Mouse (Mus musculus): ENCODE data around the gene Cog6.

The Cog6 gene

GRCm38 (mm10) chr3:52931956-52932355 lies 85.1 kb downstream of the Cog6 start:
- H3K4me3 ChIP-seq (replicated peaks; ENCODE audit: low read length): no peak overlapping the region
- H3K27me3 ChIP-seq (ENCODE audit: insufficient read depth, low read length): peaks cover 4% of the 10 kb centered on the region; the same call in 1 of the 2 replicates
- H3K9me3 ChIP-seq (ENCODE audit: low read length): peaks cover 22% of the 10 kb centered on the region
- H3K4me1 ChIP-seq (replicated peaks; ENCODE audit: low read depth, low read length): no peaks in the 10 kb centered on the region
- TF ChIP-seq POU5F1 (IDR thresholded peaks at IDR 0.05; ENCODE audit: borderline replicate concordance, low read length): no peak
- no peak for TF ChIP-seq CTCF (conservative IDR thresholded peaks at IDR 0.05; ENCODE audit: low read length)
- no peak for TF ChIP-seq NANOG (IDR thresholded peaks at IDR 0.05; ENCODE audit: borderline replicate concordance, low read length)
- H3K36me3 ChIP-seq (ENCODE audit: insufficient read depth, low read length): no peaks in the 10 kb centered on the region
